Mouse (Mus musculus) limb, embryonic 12.5 days (tissue): ENCODE data around the gene Psmc1. TPM values are rescaled to one million over a fixed set of nuclear protein-coding genes. Genes with fewer than 3 reads are reported as not detected.

Experiments used
- ATAC-seq: fragments of 200-750 bp; cut with Nextera tagmentation; 2 replicates; pipeline ENCODE4 v1.8.0; 2017; ENCODE audit warnings: low read depth, moderate TSS enrichment; ENCODE audit not compliant: insufficient number of reproducible peaks, insufficient read depth, low FRiP score, low TSS enrichment
- H3K27ac ChIP-seq: fragments of 300-500 bp; sonication (generic); 2 replicates; pipeline ENCODE4 v1.5.1; 2016; ENCODE audit warnings: mild to moderate bottlenecking, moderate library complexity
- H3K27me3 ChIP-seq: fragments of 300-500 bp; sonication (generic); 2 replicates; pipeline ENCODE4 v1.6.1; 2016; ENCODE audit warnings: mild to moderate bottlenecking, moderate library complexity
- H3K36me3 ChIP-seq: fragments of 300-500 bp; sonication (generic); 2 replicates; pipeline ENCODE4 v1.6.1; 2016; ENCODE audit warnings: mild to moderate bottlenecking, moderate library complexity
- H3K4me1 ChIP-seq: fragments of 300-500 bp; sonication (generic); replicated peaks from 2 replicates; pipeline ENCODE4 v1.6.1; 2016
- H3K4me2 ChIP-seq: fragments of 300-500 bp; sonication (generic); 2 replicates; pipeline ENCODE4 v1.6.1; 2016; ENCODE audit warnings: mild to moderate bottlenecking, moderate library complexity
- H3K4me3 ChIP-seq: fragments of 300-500 bp; sonication (generic); replicated peaks from 2 replicates; pipeline ENCODE4 v1.5.1; 2016; ENCODE audit warnings: mild to moderate bottlenecking
- H3K9ac ChIP-seq: fragments of 300-500 bp; sonication (generic); replicated peaks from 2 replicates; pipeline ENCODE4 v1.6.1; 2016; ENCODE audit warnings: mild to moderate bottlenecking, moderate library complexity
- H3K9me3 ChIP-seq: fragments of 300-500 bp; sonication (generic); 2 replicates; pipeline ENCODE4 v1.6.1; 2016; ENCODE audit warnings: mild to moderate bottlenecking, moderate library complexity
- WGBS: fragments of 180-500 bp; shearing (Covaris S2); methylation state at CpG from one replicate; pipeline ENCODE4 v1.1.7; 2016; 5-methylcytosine and 5-hydroxymethylcytosine counted together
- polyA plus RNA-seq: library from polyadenylated mRNA; unstranded; fragments of >200 nt; fragmentation: Nextera tagmentation; extraction: Ambion mirVana; gene quantifications from 2 replicates; pipeline ENCODE4 v1.2.1, GENCODE M21; 2016

Psmc1 gene
- polyA plus RNA-seq = 312 and 322 TPM in 2 replicates

DNA sequence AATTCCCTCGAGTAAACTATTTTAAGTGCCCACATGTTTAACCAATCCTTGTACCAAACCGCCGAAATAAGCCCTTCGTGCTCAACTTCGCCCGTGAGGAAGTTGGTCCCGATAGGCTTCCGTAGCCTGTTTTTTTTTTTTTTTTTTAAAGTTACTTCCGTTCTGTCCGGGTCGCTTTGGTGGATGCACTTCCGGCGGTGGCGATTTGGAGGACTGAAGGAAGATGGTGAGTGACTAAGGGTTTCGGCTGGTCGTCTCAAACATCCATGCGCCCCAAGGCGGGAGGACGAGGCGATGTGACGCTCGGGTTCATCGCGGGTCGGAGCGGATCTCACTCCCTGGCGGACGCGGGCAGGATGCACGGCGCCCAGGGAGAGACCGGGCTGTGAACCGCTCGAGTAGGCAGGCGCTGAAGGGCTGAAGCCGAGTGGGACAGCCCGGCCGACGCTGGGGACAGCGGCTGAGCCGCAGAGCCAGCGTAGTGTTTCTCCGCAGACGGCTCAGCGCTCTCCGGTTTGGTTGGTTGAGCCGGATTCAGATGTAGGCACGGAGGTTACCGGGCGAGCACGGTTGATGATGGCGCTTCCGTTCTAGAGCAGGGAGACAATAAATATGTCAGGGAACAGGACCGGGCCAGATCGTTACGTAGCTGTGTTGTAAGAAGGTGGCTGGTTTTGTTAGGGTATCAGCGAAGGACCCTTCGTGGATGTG, at the start of gene Psmc1:
Gene Psmc1, plus strand, starts transcription at position 169 of the 711 bp plus-strand sequence.
- WGBS = under 1% methylated on average over 58 of the region's 58 CpGs
- peak; percentile 87 for ATAC-seq
- Histone ChIP-seq H3K4me2 (peak within 1 kb of the TSS; percentile 93), H3K9ac (peak within 1 kb of the TSS; percentile 94), H3K27me3 (no peaks in the 10 kb centered on the region), H3K27ac (peak within 1 kb of the TSS; percentile 88), H3K9me3 (no peaks in the 10 kb centered on the region), H3K4me1 (peaks cover 15% of the 10 kb centered on the region), H3K4me3 (peak within 1 kb of the TSS; percentile 95), H3K36me3 (peaks cover 33% of the 10 kb centered on the region)

DNA sequence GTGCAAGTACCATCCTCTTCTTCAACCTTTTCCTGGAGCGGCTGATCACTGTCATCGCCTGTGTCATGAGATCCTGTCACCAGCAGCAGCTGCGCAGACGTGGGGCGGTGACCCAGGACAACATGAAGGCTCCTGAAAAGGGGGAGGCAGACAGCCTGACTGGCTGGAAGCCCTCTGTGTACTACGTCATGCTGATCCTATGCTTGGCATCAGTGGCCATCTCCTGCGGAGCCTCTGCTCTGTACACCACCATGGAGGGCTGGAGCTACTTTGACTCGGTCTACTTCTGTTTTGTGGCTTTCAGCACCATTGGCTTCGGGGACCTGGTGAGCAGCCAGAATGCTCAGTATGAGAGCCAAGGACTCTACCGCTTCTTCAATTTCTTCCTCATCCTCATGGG, 48.9 kb upstream of the Psmc1 start:
- Histone ChIP-seq H3K36me3 (no peaks in the 10 kb centered on the region), H3K4me2 (no peak overlapping the region), H3K4me3 (no peak overlapping the region), H3K9me3 (no peaks in the 10 kb centered on the region), H3K4me1 (no peaks in the 10 kb centered on the region), H3K9ac (no peak overlapping the region), H3K27me3 (no peaks in the 10 kb centered on the region), H3K27ac (no peak overlapping the region)
- ATAC-seq = no peak
- 91% methylated on average over 10 of the region's 10 CpGs for WGBS

DNA sequence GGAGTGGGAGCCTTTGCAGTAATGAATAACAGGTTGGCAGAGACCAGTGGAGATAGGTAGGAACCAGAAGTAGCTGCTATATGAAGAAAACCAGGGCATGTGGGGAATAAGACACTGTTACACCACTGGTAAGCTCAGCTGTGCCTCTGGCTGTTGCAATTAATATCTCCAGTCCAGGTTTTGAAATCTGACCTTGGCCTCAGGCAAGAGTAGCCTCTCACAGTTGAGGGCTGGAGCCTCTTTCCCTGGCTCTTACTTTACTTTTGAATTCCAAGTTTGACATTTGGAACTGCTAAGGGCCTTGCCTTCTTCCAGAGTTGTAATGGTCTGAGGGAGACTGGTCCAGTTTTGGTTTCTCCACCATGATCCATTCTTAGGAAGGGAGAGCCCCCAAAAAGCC, 48.1 kb upstream of the Psmc1 start:
- no peak for ATAC-seq
- no peak overlapping the region for H3K4me3 ChIP-seq
- H3K36me3 ChIP-seq = no peaks in the 10 kb centered on the region
- H3K9ac ChIP-seq = no peak overlapping the region
- H3K4me2 ChIP-seq = no peak overlapping the region
- H3K27ac ChIP-seq = no peak overlapping the region
- H3K27me3 ChIP-seq = no peaks in the 10 kb centered on the region
- H3K9me3 ChIP-seq = no peaks in the 10 kb centered on the region
- no peaks in the 10 kb centered on the region for H3K4me1 ChIP-seq

DNA sequence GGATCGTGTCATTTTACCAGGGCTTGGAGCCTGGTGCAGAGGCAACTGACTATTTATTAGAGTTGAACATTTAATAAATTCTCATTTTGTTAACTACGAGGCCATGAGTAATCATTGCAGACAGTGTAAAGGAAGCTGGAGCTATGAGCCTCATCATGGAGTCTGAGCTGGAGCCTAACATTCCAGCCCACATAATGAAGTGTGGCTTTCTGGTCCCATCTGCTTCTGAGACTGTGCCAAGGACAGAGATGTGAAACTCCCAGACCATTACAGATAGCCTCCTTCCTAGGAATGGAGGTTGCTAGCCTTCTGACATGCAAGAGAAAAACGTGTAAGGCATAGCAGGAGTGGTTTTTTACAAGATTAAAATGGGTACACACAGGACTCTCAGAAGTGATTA, 47.4 kb upstream of the Psmc1 start:
- no peak overlapping the region for H3K4me3 ChIP-seq
- no peaks in the 10 kb centered on the region for H3K27me3 ChIP-seq
- H3K4me2 ChIP-seq = no peak overlapping the region
- WGBS = 77% methylated on average over 3 of the region's 3 CpGs
- no peak for ATAC-seq
- no peaks in the 10 kb centered on the region for H3K4me1 ChIP-seq
- no peaks in the 10 kb centered on the region for H3K36me3 ChIP-seq
- no peaks in the 10 kb centered on the region for H3K9me3 ChIP-seq
- H3K9ac ChIP-seq = no peak overlapping the region
- H3K27ac ChIP-seq = no peak overlapping the region

DNA sequence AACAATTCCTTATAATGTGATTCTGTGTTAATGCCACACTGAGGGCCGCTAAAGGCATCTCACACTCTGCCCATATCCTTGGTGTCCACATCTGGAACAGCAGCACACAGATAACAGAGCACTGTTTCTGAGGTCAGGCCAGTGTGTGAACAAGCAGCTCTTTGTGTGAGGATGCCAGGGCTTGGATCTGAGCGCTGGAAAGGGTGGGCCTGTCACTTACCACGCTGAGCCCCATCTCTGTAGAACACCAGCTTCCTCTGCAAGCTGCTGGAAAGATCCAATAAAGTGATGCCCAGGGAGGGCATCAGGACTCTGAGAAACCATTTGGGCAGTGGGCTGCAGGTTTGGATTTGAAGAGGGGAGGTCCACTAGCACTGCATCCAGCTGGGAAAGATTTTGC, 44.8 kb upstream of the Psmc1 start:
- 67% methylated on average over 3 of the region's 3 CpGs for WGBS
- H3K27ac ChIP-seq = no peak overlapping the region
- H3K27me3 ChIP-seq = no peaks in the 10 kb centered on the region
- H3K9ac ChIP-seq = no peak overlapping the region; the same call in 1 of the 2 replicates
- H3K9me3 ChIP-seq = no peaks in the 10 kb centered on the region
- H3K4me2 ChIP-seq = no peak overlapping the region
- H3K4me1 ChIP-seq = no peaks in the 10 kb centered on the region
- H3K4me3 ChIP-seq = no peak overlapping the region
- no peak for ATAC-seq
- no peaks in the 10 kb centered on the region for H3K36me3 ChIP-seq

DNA sequence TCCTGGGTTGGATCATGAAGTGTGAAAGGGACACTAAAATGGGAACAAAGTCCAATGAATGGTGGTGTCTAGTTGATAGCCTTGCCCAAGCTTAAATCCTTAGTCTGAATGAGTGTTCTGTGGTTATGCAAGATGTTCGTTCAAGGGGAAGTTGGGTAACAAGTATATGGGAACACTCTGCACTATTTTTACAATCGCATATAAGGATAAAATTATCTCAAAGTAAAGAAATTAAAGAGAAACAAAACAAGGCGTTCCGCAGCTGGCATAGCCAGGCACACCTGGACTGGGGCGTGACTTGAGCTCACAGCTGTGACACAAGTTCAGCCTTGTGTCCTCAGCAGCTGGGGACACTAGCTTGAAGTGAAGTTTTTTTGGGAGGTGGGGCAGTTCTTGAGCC, 42.5 kb upstream of the Psmc1 start:
- Histone ChIP-seq H3K9me3 (no peaks in the 10 kb centered on the region), H3K27ac (no peak overlapping the region), H3K27me3 (no peaks in the 10 kb centered on the region), H3K4me3 (no peak overlapping the region), H3K4me2 (no peak overlapping the region), H3K4me1 (no peaks in the 10 kb centered on the region), H3K36me3 (no peaks in the 10 kb centered on the region), H3K9ac (no peak overlapping the region)
- ATAC-seq = no peak
- WGBS = 83% methylated on average over 5 of the region's 5 CpGs

DNA sequence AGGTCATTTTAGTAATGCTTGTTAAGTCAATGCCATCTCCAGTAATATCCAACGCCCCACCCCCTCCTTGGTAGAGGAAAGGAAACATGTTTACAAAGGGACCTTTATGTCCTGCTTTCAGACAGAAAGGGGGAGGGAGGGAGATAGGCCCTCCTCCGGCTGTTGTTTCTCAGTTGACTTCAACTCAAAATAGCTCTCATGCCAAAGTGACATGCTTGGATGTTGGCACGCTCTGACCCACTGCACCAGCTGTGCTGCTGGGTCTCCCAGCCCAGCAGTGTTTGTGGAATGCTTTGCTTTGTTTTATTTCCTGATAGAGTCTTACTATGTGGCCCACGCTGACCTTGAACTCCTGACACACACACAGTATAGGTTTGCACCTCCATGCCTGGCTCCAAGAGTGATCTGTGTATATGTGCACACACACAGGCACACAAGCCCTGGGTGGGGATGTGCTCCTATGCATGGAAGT, 36.7 kb upstream of the Psmc1 start:
- Histone ChIP-seq H3K4me3 (no peak overlapping the region), H3K4me2 (no peak overlapping the region), H3K27ac (no peak overlapping the region), H3K9me3 (no peaks in the 10 kb centered on the region), H3K9ac (no peak overlapping the region), H3K4me1 (no peaks in the 10 kb centered on the region), H3K36me3 (no peaks in the 10 kb centered on the region), H3K27me3 (no peaks in the 10 kb centered on the region)
- ATAC-seq = no peak
- WGBS = 66% methylated on average over 4 of the region's 4 CpGs

DNA sequence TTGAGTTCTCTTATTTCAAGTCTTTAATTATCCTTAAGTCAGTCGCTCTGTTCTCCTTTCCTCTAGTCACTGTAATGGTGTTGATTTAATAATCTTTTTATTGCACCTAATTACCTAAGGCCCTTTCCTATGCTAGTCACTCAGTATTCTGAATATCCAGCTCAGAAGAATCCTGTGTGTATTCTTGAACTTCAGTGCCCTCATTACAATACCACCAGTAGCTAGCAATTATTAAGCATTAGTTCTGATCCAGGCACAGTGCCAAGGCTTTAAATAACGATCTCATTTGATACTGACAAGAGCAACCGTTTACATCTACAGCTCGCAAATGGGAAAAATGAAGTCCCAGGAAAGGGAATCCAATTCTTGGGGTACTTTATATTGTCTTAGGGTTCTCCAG, 34.2 kb upstream of the Psmc1 start:
- no peaks in the 10 kb centered on the region for H3K36me3 ChIP-seq
- WGBS = 68% methylated on average over 4 of the region's 4 CpGs
- no peaks in the 10 kb centered on the region for H3K27me3 ChIP-seq

DNA sequence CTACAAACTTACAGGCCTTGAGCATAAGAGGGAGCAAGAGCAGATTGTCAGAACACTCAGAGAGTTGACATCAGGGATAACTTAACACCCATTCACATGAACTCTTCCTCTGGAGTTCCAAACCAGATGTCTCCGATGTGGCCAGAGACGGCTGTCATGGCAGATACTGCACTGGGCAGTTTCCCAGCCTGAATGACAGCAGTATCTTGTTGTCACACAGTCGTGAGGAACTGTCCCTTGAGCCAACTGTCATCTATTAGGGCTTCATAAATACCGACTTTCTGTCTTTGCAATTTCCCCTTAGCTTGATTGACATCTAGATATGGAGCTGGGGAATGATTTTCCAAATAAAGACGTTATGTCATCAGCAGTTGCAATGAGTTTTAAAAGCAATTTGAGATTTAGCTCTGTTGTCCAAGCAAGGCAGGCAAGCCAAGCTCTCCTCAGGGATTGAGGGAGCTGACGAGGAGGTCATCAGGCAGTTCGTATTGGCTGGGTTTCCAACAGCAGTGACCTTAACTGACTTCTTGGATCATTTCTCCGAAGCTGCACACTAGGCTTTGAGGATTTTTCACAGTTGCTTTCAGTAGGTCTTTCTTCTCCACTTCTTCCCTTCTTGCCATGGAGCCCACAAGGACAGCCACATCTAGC, 30.2 kb upstream of the Psmc1 start:
- Histone ChIP-seq H3K27me3 (no peaks in the 10 kb centered on the region), H3K4me2 (no peak overlapping the region), H3K9me3 (no peaks in the 10 kb centered on the region), H3K9ac (no peak overlapping the region), H3K4me3 (no peak overlapping the region), H3K4me1 (0 out of 2 replicates have a peak, but pooled peaks cover 8% of the 10 kb centered on the region), H3K27ac (no peak overlapping the region), H3K36me3 (no peaks in the 10 kb centered on the region)
- no peak for ATAC-seq
- 81% methylated on average over 8 of the region's 8 CpGs for WGBS

More for the DNA sequence above, 34.2 kb upstream of the Psmc1 start:
- H3K4me1 ChIP-seq = no peaks in the 10 kb centered on the region
- no peak overlapping the region for H3K27ac ChIP-seq
- H3K4me2 ChIP-seq = no peak overlapping the region
- no peak for ATAC-seq
- H3K9me3 ChIP-seq = no peaks in the 10 kb centered on the region
- H3K9ac ChIP-seq = no peak overlapping the region
- H3K4me3 ChIP-seq = no peak overlapping the region

DNA sequence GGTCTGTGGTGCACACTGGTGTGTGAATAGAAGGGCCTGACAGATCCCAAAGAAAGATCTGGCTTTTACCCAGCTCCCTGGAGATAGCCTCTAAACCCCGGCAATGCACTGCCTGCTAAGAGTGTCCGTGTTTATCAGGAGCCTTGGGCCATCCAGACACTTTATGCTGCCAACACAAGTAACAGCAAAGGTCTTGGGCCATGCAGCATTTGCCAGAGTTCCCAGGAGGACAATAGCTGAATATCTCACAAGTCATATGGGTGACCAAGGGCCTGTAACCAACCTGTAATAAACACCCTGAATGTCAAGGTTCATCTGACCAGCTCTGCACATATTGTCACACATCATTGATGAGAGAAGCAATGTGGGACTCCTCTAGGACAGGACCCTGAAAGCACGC, 21.9 kb upstream of the Psmc1 start:
- Histone ChIP-seq H3K9ac (no peak overlapping the region), H3K27me3 (no peaks in the 10 kb centered on the region), H3K4me3 (no peak overlapping the region), H3K36me3 (no peaks in the 10 kb centered on the region), H3K4me1 (0 out of 2 replicates have a peak, but pooled peaks cover 11% of the 10 kb centered on the region), H3K4me2 (no peak overlapping the region), H3K27ac (no peak overlapping the region), H3K9me3 (no peaks in the 10 kb centered on the region)
- WGBS = 89% methylated on average over 3 of the region's 3 CpGs
- no peak for ATAC-seq

DNA sequence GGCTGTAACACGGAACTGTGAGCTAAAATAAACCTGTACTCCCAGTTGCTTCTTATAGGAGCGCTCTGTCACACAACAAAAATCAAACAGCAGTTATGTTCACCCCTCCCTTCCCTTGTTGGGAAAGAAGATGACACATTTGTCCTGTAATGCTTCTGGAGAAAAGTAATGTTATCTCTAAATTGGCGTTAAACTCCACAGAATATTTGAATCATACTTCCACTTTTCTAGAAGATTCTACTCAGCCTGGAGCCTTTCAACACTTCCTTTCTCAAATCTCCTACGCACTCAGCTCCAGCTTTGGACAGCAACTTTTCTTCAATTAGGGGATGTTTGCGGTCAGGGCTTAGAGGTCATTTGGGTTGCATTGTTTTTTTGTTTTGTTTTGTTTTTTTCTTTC, 20.7 kb upstream of the Psmc1 start:
- no peak for ATAC-seq
- no peak overlapping the region for H3K4me2 ChIP-seq
- no peak overlapping the region for H3K9ac ChIP-seq
- 89% methylated on average over 5 of the region's 5 CpGs for WGBS
- no peak overlapping the region for H3K4me3 ChIP-seq
- H3K4me1 ChIP-seq = 0 out of 2 replicates have a peak, but pooled peaks cover 5% of the 10 kb centered on the region
- H3K27ac ChIP-seq = no peak overlapping the region
- H3K9me3 ChIP-seq = no peaks in the 10 kb centered on the region
- H3K36me3 ChIP-seq = no peaks in the 10 kb centered on the region
- no peaks in the 10 kb centered on the region for H3K27me3 ChIP-seq
